Mouse (Mus musculus) kidney, embryonic 15.5 days (tissue): ENCODE results near the gene Sesn2. TPM values are rescaled to one million over a fixed set of nuclear protein-coding genes. Genes with fewer than 3 reads are reported as not detected.

Experiments used
- ATAC-seq: fragments of 200-750 bp; cut with Nextera tagmentation; replicated peaks from 2 replicates; pipeline ENCODE4 v1.8.0; 2017; ENCODE audit warnings: moderate TSS enrichment; ENCODE audit not compliant: low FRiP score
- H3K27ac ChIP-seq: fragments of 300-500 bp; sonication (generic); 2 replicates; pipeline ENCODE4 v1.5.1; 2015; ENCODE audit warnings: mild to moderate bottlenecking, inconsistent platforms
- H3K27me3 ChIP-seq: fragments of 300-500 bp; sonication (generic); 2 replicates; pipeline ENCODE4 v1.6.1; 2015; ENCODE audit warnings: inconsistent platforms
- H3K36me3 ChIP-seq: fragments of 300-500 bp; sonication (generic); 2 replicates; pipeline ENCODE4 v1.6.1; 2015; ENCODE audit warnings: inconsistent platforms
- H3K4me1 ChIP-seq: fragments of 300-500 bp; sonication (generic); 2 replicates; pipeline ENCODE4 v1.6.1; 2015; ENCODE audit warnings: inconsistent platforms
- H3K4me2 ChIP-seq: fragments of 300-500 bp; sonication (generic); 2 replicates; pipeline ENCODE4 v1.6.1; 2015; ENCODE audit warnings: moderate library complexity, mild to moderate bottlenecking, inconsistent platforms
- H3K4me3 ChIP-seq: fragments of 300-500 bp; sonication (generic); replicated peaks from 2 replicates; pipeline ENCODE4 v1.5.1; 2015; ENCODE audit warnings: mild to moderate bottlenecking, inconsistent platforms
- H3K9ac ChIP-seq: fragments of 300-500 bp; sonication (generic); 2 replicates; pipeline ENCODE4 v1.6.1; 2015; ENCODE audit warnings: mild to moderate bottlenecking, inconsistent platforms
- H3K9me3 ChIP-seq: fragments of 300-500 bp; sonication (generic); replicated peaks from 2 replicates; pipeline ENCODE4 v1.6.1; 2016; ENCODE audit warnings: inconsistent platforms
- WGBS: fragments of 180-500 bp; shearing (Covaris S2); methylation state at CpG from one replicate; pipeline ENCODE4 v1.1.7; 2015; ENCODE audit warnings: mixed read lengths; 5-methylcytosine and 5-hydroxymethylcytosine counted together
- polyA plus RNA-seq: library from polyadenylated mRNA; unstranded; fragments of >200 nt; fragmentation: Nextera tagmentation; extraction: Ambion mirVana; gene quantifications from 2 replicates; pipeline ENCODE4 v1.2.1, GENCODE M21; 2015

Gene Sesn2
- polyA plus RNA-seq, 1 experiment from 2014 or later = 19.4 TPM

- Histone ChIP-seq H3K4me3 (no peak overlapping the region), H3K9me3 (no peaks in the 10 kb centered on the region), H3K4me2 (no peak overlapping the region), H3K27ac (no peak overlapping the region), H3K27me3 (no peaks in the 10 kb centered on the region), H3K36me3 (peaks cover 30% of the 10 kb centered on the region), H3K9ac (no peak overlapping the region), H3K4me1 (peaks cover 28% of the 10 kb centered on the region)
- 91% methylated on average over 20 of the region's 20 CpGs for WGBS
- no peak for ATAC-seq
Observed at GRCm38 (mm10) chr4:132530033-132530804, 19.9 kb upstream of the Sesn2 start.

- H3K9me3 ChIP-seq = no peaks in the 10 kb centered on the region
- peaks cover 30% of the 10 kb centered on the region for H3K36me3 ChIP-seq
- no peak overlapping the region for H3K4me2 ChIP-seq
- WGBS = 62% methylated on average over 4 of the region's 4 CpGs
- 0 out of 2 replicates have a peak overlapping the region, but pooled peaks have one; percentile 28 for H3K27ac ChIP-seq
- H3K4me3 ChIP-seq = no peak overlapping the region
- H3K9ac ChIP-seq = no peak overlapping the region
- H3K4me1 ChIP-seq = peaks cover 29% of the 10 kb centered on the region
- H3K27me3 ChIP-seq = no peaks in the 10 kb centered on the region
- no peak for ATAC-seq
Observed at GRCm38 (mm10) chr4:132529344-132529743, 19.0 kb upstream of the Sesn2 start.

DNA sequence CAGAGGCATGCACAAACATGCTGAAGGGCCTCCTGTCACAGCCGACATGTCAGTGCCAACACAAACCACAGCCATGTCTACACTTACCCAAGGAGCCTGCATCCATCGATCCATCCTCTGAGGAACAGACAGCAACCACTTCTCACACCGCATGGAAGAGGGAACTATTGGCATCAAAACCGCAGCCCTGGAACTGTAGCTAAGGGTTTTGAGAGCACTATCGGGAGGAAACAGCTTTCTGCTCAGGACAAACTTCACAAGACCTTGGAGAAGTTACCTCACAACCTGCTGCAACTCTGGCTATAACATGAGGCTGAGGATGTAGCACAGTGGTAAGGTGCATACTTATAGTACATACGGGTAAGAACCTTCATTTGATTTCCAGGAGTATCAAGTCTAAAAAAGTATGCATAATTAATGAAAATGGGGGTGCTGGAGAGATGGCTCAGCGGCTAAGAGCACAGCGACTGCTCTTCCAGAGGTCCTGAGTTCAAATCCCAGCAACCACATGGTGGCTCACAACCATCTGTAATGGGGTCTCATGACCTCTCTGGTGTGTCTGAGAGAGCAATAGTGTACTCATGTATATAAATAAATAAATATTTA is 17.7 kb upstream of the Sesn2 start:
- no peaks in the 10 kb centered on the region for H3K27me3 ChIP-seq
- ATAC-seq = no peak
- WGBS = 91% methylated on average over 8 of the region's 8 CpGs

GRCm38 (mm10) chr4:132526678-132527077 is 16.4 kb upstream of the Sesn2 start:
- ATAC-seq = no peak
- 66% methylated on average over 2 of the region's 2 CpGs for WGBS
- H3K27me3 ChIP-seq = no peaks in the 10 kb centered on the region

More for the DNA sequence above, 17.7 kb upstream of the Sesn2 start:
- no peak overlapping the region for H3K4me3 ChIP-seq
- H3K9me3 ChIP-seq = no peaks in the 10 kb centered on the region
- peaks cover 30% of the 10 kb centered on the region for H3K36me3 ChIP-seq
- no peak overlapping the region for H3K9ac ChIP-seq
- no peak overlapping the region for H3K27ac ChIP-seq
- H3K4me1 ChIP-seq = peaks cover 24% of the 10 kb centered on the region
- no peak overlapping the region for H3K4me2 ChIP-seq

GRCm38 (mm10) chr4:132524808-132525207 is 14.5 kb upstream of the Sesn2 start:
- H3K27me3 ChIP-seq = no peaks in the 10 kb centered on the region
- no peak for ATAC-seq
- H3K36me3 ChIP-seq = peaks cover 9% of the 10 kb centered on the region
- no peaks in the 10 kb centered on the region for H3K9me3 ChIP-seq
- no peak overlapping the region for H3K9ac ChIP-seq
- H3K4me1 ChIP-seq = peaks cover 10% of the 10 kb centered on the region
- H3K4me2 ChIP-seq = no peak overlapping the region
- H3K27ac ChIP-seq = peak overlapping the region; percentile 45; the same call in 1 of the 2 replicates
- no peak overlapping the region for H3K4me3 ChIP-seq
- 45% methylated on average over 6 of the region's 6 CpGs for WGBS

More at GRCm38 (mm10) chr4:132526678-132527077, 16.4 kb upstream of the Sesn2 start:
- Histone ChIP-seq H3K9ac (no peak overlapping the region), H3K9me3 (no peaks in the 10 kb centered on the region), H3K4me2 (no peak overlapping the region), H3K27ac (no peak overlapping the region), H3K36me3 (peaks cover 27% of the 10 kb centered on the region), H3K4me1 (peaks cover 14% of the 10 kb centered on the region), H3K4me3 (no peak overlapping the region)

- Histone ChIP-seq H3K4me3 (no peak overlapping the region), H3K9ac (no peak overlapping the region), H3K27ac (peak overlapping the region; percentile 45; the same call in 1 of the 2 replicates), H3K9me3 (no peaks in the 10 kb centered on the region), H3K4me2 (no peak overlapping the region), H3K27me3 (no peaks in the 10 kb centered on the region), H3K36me3 (peaks cover 4% of the 10 kb centered on the region), H3K4me1 (peaks cover 10% of the 10 kb centered on the region)
- no peak for ATAC-seq
- 23% methylated on average over 11 of the region's 11 CpGs for WGBS
Observed at GRCm38 (mm10) chr4:132524321-132524741, 14.0 kb upstream of the Sesn2 start.

GRCm38 (mm10) chr4:132519188-132519587 is 8.9 kb upstream of the Sesn2 start:
- 86% methylated on average over 3 of the region's 3 CpGs for WGBS
- Histone ChIP-seq H3K9ac (no peak overlapping the region), H3K9me3 (no peaks in the 10 kb centered on the region), H3K4me2 (no peak overlapping the region), H3K4me1 (peaks cover 13% of the 10 kb centered on the region), H3K27ac (no peak overlapping the region), H3K27me3 (no peaks in the 10 kb centered on the region), H3K4me3 (no peak overlapping the region), H3K36me3 (no peaks in the 10 kb centered on the region)
- ATAC-seq = no peak

- WGBS = 55% methylated on average over 8 of the region's 8 CpGs
- H3K27ac ChIP-seq = peak overlapping the region; percentile 88
- ATAC-seq = peak; percentile 47; the same call in 1 of the 2 replicates
Observed at GRCm38 (mm10) chr4:132518066-132518465, 7.8 kb upstream of the Sesn2 start.

DNA sequence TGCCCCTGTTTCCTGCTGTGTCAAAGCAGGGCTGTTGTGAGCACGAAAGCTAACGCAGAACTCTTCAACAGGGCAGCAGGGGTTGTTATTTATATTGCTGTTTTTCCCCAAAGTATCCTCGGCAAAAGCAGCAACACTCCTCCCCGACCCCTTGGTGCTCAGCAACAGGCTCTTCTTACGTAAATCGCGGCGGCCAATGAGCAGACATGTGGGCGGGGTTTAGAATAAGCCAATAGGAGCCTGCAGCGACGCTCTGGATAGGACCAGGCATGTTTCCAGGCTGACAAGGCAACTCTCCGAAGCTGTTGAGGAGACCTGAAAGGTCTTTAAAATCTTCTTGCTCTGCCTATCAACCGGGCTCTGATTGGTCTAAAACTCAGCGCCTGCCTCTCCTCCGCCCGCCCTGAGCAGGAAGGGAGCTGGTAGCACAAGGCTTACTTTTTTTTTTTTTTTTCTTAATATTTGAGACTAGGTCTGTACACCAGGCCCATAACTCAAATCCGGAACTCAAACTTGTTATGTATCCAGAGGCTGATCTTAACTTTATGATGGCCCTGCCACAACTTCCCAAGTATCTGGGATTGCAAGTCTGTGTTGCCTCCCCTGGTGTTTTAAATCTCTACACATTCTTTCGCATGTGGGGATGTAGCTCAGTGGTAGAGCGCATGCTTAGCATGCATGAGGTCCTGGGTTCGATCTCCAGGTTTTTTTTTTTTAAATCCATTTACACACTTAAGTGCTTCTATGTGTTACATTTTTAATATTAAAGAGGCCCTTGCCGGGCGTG is 5.3 kb upstream of the Sesn2 start:
- no peaks in the 10 kb centered on the region for H3K9me3 ChIP-seq
- peak overlapping the region; percentile 51 for H3K9ac ChIP-seq
- H3K4me3 ChIP-seq = peak overlapping the region; percentile 45

More at GRCm38 (mm10) chr4:132518066-132518465, 7.8 kb upstream of the Sesn2 start:
- H3K9ac ChIP-seq = no peak overlapping the region
- peaks cover 19% of the 10 kb centered on the region for H3K4me1 ChIP-seq
- H3K4me3 ChIP-seq = no peak overlapping the region
- H3K27me3 ChIP-seq = no peaks in the 10 kb centered on the region
- H3K36me3 ChIP-seq = no peaks in the 10 kb centered on the region
- H3K9me3 ChIP-seq = no peaks in the 10 kb centered on the region
- H3K4me2 ChIP-seq = no peak overlapping the region

DNA sequence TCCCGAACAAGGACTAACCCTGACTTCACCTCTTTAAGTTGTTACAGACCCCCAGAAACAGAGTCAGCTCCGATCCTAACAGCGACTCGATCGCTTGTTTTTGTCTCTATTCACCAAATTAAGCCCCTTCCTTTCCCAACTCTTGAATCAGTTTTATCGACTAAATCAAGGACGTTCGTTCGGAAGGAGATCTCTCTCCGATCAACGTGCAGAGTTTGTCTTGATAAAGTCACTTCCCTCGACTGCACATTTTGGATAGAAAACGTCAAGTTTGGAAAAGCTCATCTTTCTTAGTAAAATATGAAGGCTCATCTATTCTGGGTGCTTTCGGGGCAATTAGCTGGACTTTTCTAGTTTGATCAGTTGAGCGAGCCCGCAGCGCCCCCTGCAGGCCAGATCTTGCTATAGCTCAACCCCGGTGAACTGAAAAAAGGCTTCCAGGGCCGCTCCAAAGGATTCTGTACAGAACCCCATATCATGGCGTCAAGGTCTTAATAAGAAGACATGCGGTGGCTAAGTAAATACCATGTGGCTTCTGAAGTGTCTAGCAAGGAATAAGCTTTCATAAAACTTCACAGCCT is 4.3 kb upstream of the Sesn2 start:
- Histone ChIP-seq H3K9ac (peak overlapping the region; percentile 51), H3K4me2 (peak overlapping the region; percentile 94), H3K4me3 (peak overlapping the region; percentile 45), H3K9me3 (no peaks in the 10 kb centered on the region), H3K27me3 (no peaks in the 10 kb centered on the region), H3K27ac (peak overlapping the region; percentile 90), H3K36me3 (no peaks in the 10 kb centered on the region), H3K4me1 (peaks cover 23% of the 10 kb centered on the region)
- 1% methylated on average over 21 of the region's 21 CpGs for WGBS
- ATAC-seq = no peak

More for the DNA sequence above, 5.3 kb upstream of the Sesn2 start:
- peaks cover 22% of the 10 kb centered on the region for H3K4me1 ChIP-seq
- H3K4me2 ChIP-seq = peak overlapping the region; percentile 94
- ATAC-seq = peak; percentile 93
- WGBS = 21% methylated on average over 22 of the region's 22 CpGs
- H3K27ac ChIP-seq = peak overlapping the region; percentile 90
- no peaks in the 10 kb centered on the region for H3K36me3 ChIP-seq
- no peaks in the 10 kb centered on the region for H3K27me3 ChIP-seq

DNA sequence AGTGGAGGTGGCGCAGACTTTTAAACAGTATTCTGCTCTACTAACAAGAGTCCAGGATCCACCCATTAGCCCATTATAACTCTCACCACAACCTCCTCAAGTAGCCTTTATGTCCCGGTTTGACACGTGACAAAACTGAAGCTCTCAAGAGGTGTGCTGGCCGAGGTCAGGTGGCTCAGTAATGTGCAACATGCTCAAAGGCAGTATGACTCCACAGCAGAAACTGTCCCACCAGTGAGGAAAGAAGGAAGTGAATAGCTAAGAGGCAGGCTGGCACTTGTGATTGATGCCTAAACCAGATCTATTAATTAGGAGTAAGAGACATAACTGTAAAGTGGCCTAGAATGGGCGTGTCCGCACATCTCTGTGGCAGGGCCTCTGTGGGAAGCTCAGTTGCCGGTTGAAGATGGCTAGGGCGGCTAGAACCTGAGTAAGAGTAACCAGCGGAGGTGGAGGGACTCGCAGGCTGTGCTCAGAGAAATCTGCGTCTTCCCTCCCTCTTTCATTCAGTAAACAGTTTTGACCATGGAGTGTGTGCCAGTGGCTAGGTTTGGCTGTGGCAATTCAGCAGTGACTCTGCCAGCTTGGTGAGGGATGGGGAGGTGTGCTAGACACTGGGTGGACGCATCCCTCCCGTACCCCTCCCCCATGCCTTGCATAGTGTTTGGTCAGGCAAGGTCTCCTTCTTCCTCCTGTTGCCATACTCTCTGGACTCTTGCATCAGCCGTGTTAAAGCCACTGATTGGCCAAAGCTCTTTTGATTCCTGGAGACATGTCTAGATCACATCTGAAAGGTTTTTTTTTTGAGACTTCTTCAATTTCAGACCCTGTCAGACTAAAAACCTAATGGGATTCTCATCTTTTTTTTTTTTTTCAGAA is 3.3 kb upstream of the Sesn2 start:
- Histone ChIP-seq H3K36me3 (no peaks in the 10 kb centered on the region), H3K9me3 (no peaks in the 10 kb centered on the region), H3K27ac (no peak overlapping the region), H3K4me2 (peak overlapping the region; percentile 94), H3K27me3 (no peaks in the 10 kb centered on the region), H3K4me1 (peaks cover 28% of the 10 kb centered on the region), H3K4me3 (peak overlapping the region; percentile 45; the same call in 1 of the 2 replicates), H3K9ac (no peak overlapping the region)
- WGBS = 34% methylated on average over 14 of the region's 14 CpGs
- ATAC-seq = no peak
